Mouse (Mus musculus): Measurements from ENCODE around the gene Rnf115. TPM values are rescaled to one million over a fixed set of nuclear protein-coding genes. Genes with fewer than 3 reads are reported as not detected.

The Rnf115 gene
- 3.2 and 3.8 TPM in 2 replicates for polyA plus RNA-seq (2012; rRNA removed)

GRCm38 (mm10) chr3:96727343-96727827 is at the start of gene Rnf115, which contains the start of gene Polr3c:
Gene Rnf115, plus strand, starts transcription at chr3:96727664.
Gene Polr3c, minus strand, starts transcription at chr3:96727628.

GRCm38 (mm10) chr3:96696198-96696765 is 31.2 kb upstream of the Rnf115 start, which contains the start of gene Pias3:
Gene Pias3, plus strand, starts transcription at chr3:96696384.

GRCm38 (mm10) chr3:96707903-96708683 is 19.4 kb upstream of the Rnf115 start, which contains the start of gene Nudt17:
Gene Nudt17, minus strand, starts transcription at chr3:96708562.

GRCm38 (mm10) chr3:96828984-96829383 is 101.5 kb downstream of the Rnf115 start, which contains the start of the genes Pdzk1 and Cd160:
Gene Pdzk1, plus strand, starts transcription at chr3:96829284.
Gene Cd160, minus strand, starts transcription at chr3:96829351.

Other genes starting within 250 kb of the Rnf115 start
- 5.6 and 7.5 TPM in 2 replicates for gene Hfe2, start 202.5 kb upstream of the Rnf115 start, polyA plus RNA-seq (2012; rRNA removed)
- 353 and 474 TPM in 2 replicates for gene Txnip, start 169.7 kb upstream of the Rnf115 start, polyA plus RNA-seq (2012; rRNA removed)
- gene Gm16253, start 150.7 kb upstream of the Rnf115 start, polyA plus RNA-seq (2012; rRNA removed), result 0.48 TPM in 1 of 2 replicates, not detected in the other
- gene Polr3gl, start 133.5 kb upstream of the Rnf115 start, polyA plus RNA-seq (2012; rRNA removed), result 4.2 and 4.9 TPM in 2 replicates
- gene Ankrd34a, start 131.0 kb upstream of the Rnf115 start, polyA plus RNA-seq (2012; rRNA removed), result 0.85 and 1.1 TPM in 2 replicates
- gene Lix1l, start 126.5 kb upstream of the Rnf115 start, polyA plus RNA-seq (2012; rRNA removed), result 4.0 and 6.1 TPM in 2 replicates
- 0.35 and 0.47 TPM in 2 replicates for gene Rbm8a, start 97.7 kb upstream of the Rnf115 start, polyA plus RNA-seq (2012; rRNA removed)
- 7.7 and 11.7 TPM in 2 replicates for gene Pex11b, start 92.3 kb upstream of the Rnf115 start, polyA plus RNA-seq (2012; rRNA removed)
- 0.04 TPM in 1 of 2 replicates, not detected in the other for gene Gm42957, start 92.2 kb upstream of the Rnf115 start, polyA plus RNA-seq (2012; rRNA removed)
- 0.46 and 1.5 TPM in 2 replicates for gene Itga10, start 82.1 kb upstream of the Rnf115 start, polyA plus RNA-seq (2012; rRNA removed)
- gene Ankrd35, start 57.5 kb upstream of the Rnf115 start, polyA plus RNA-seq (2012; rRNA removed), result 2.9 and 3.7 TPM in 2 replicates
- 20.9 and 23.0 TPM in 2 replicates for gene Pias3, start 31.3 kb upstream of the Rnf115 start, polyA plus RNA-seq (2012; rRNA removed)
- gene Nudt17, start 19.1 kb upstream of the Rnf115 start, polyA plus RNA-seq (2012; rRNA removed), result 4.9 and 6.6 TPM in 2 replicates
- 7.7 and 8.8 TPM in 2 replicates for gene Polr3c, start within 50 bp of the Rnf115 start, polyA plus RNA-seq (2012; rRNA removed)
- gene Pdzk1, start 101.6 kb downstream of the Rnf115 start, polyA plus RNA-seq (2012; rRNA removed), result not detected in 2 replicates
- gene Cd160, start 101.7 kb downstream of the Rnf115 start, polyA plus RNA-seq (2012; rRNA removed), result 0.11 TPM in 1 of 2 replicates, not detected in the other
- 0.61 and 0.68 TPM in 2 replicates for gene Gja5, start 177.0 kb downstream of the Rnf115 start, polyA plus RNA-seq (2012; rRNA removed)
- 3.2 and 3.5 TPM in 2 replicates for gene Gpr89, start 177.7 kb downstream of the Rnf115 start, polyA plus RNA-seq (2012; rRNA removed)
- not detected in 2 replicates for gene Gja8, start 198.4 kb downstream of the Rnf115 start, polyA plus RNA-seq (2012; rRNA removed)